Mouse (Mus musculus) liver, embryonic 14.5 days (tissue): ENCODE measurements around the gene Pde6d.

Experiments
- CTCF ChIP-seq: IDR thresholded peaks from 2 replicates; pipeline ENCODE4 v1.5.1; 2016; ENCODE audit warnings: antibody characterized with exemption, low read depth, control low read depth
- EP300 ChIP-seq: IDR thresholded peaks from 2 replicates; pipeline ENCODE4 v1.6.1; 2016; ENCODE audit warnings: antibody characterized with exemption, low read depth

DNA sequence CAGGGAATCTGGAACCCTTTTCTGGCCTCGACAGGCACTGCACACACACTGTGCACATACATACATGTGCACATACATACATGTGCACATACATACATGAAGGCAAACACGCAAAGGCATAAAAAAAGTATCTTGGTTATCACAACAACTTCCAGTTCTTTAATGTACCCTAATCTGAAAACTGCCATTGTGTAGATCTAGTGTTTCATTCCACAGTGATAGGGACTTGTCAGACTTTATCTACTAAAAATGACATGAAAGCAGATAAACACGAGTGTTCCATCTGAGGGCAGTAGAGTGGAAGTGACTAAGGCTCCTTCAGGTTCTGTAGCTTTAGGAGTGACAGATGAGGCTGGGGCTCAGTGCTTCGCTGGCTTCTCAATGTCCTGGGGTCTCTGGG lies 31.1 kb downstream of the Pde6d start:
- TF ChIP-seq CTCF (no peak), EP300 (no peak)
